Mouse (Mus musculus) limb, embryonic 11.5 days (tissue): ENCODE data around the gene Cyb561d1. TPM values are rescaled to one million over a fixed set of nuclear protein-coding genes. Genes with fewer than 3 reads are reported as not detected.

Experiments used
- ATAC-seq: fragments of 200-750 bp; cut with Nextera tagmentation; 2 replicates; pipeline ENCODE4 v1.8.0; 2017; ENCODE audit warnings: low read depth; ENCODE audit not compliant: insufficient number of reproducible peaks, low FRiP score, low TSS enrichment
- DNase-seq: peaks from one replicate; pipeline ENCODE4 v3.0.0-alpha.2; 2015; ENCODE audit warnings: low spot score
- H3K27ac ChIP-seq: fragments of 300-500 bp; sonication (generic); replicated peaks from 2 replicates; pipeline ENCODE4 v1.5.1; 2014; ENCODE audit warnings: low read depth, mild to moderate bottlenecking, low read length
- H3K27me3 ChIP-seq: fragments of 300-500 bp; sonication (generic); 2 replicates; pipeline ENCODE4 v1.6.1; 2014; ENCODE audit warnings: mild to moderate bottlenecking, low read length, mixed read lengths; ENCODE audit not compliant: control insufficient read depth, insufficient read depth
- H3K36me3 ChIP-seq: fragments of 300-500 bp; sonication (generic); 2 replicates; pipeline ENCODE4 v1.6.1; 2014; ENCODE audit warnings: mild to moderate bottlenecking, low read length, moderate library complexity, mixed read lengths; ENCODE audit not compliant: control insufficient read depth, insufficient read depth
- H3K4me1 ChIP-seq: fragments of 300-500 bp; sonication (generic); 2 replicates; pipeline ENCODE4 v1.6.1; 2014; ENCODE audit warnings: low read length, mixed read lengths; ENCODE audit not compliant: control insufficient read depth, insufficient read depth
- H3K4me2 ChIP-seq: fragments of 300-500 bp; sonication (generic); 2 replicates; pipeline ENCODE4 v1.6.1; 2014; ENCODE audit warnings: low read depth, mild to moderate bottlenecking, moderate library complexity; ENCODE audit not compliant: severe bottlenecking
- H3K4me3 ChIP-seq: fragments of 300-500 bp; sonication (generic); 2 replicates; pipeline ENCODE4 v1.5.1; 2014; ENCODE audit warnings: low read depth, low read length
- H3K9ac ChIP-seq: fragments of 300-500 bp; sonication (generic); 2 replicates; pipeline ENCODE4 v1.6.1; 2014; ENCODE audit warnings: mild to moderate bottlenecking, low read length
- H3K9me3 ChIP-seq: fragments of 300-500 bp; sonication (generic); 2 replicates; pipeline ENCODE4 v1.6.1; 2016; ENCODE audit warnings: low read length; ENCODE audit not compliant: control insufficient read depth
- WGBS: fragments of 180-500 bp; shearing (Covaris S2); extraction: QIAGEN DNeasy Blood & Tissue Kit; methylation state at CpG from one replicate; pipeline ENCODE4 v1.1.7; 2014; 5-methylcytosine and 5-hydroxymethylcytosine counted together
- polyA plus RNA-seq: library from polyadenylated mRNA; unstranded; fragments of >200 nt; fragmentation: Nextera tagmentation; extraction: Ambion mirVana; gene quantifications from 2 replicates; pipeline ENCODE4 v1.2.1, GENCODE M21; 2014

Cyb561d1 gene
- polyA plus RNA-seq, 1 experiment from 2014 or later: 1.1 TPM

DNA sequence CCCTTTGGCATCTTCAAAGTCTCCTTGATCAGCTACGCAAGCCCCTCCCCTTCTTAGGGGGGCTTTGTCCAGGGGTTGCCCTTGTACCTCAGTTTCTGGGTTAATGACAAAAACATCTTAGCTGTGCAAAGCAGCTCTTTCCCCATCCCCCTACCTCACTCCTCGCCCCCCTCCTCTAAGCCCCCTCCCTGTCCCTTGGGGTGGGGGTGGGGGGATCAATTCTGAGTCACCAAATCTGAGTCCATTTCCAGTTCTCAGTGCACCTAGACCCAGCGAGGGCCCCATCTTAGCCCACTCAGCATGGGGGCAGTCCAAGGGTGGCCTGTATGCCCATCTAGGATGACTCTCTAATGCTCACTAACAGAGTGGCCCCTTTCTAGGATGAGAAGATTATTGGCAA is 8.0 kb upstream of the Cyb561d1 start:
- Histone ChIP-seq H3K9me3 (no peaks in the 10 kb centered on the region), H3K4me3 (peak overlapping the region; percentile 61), H3K27ac (0 out of 2 replicates have a peak overlapping the region, but pooled peaks have one; percentile 14), H3K9ac (peak overlapping the region; percentile 86), H3K27me3 (no peaks in the 10 kb centered on the region), H3K4me1 (peaks cover 12% of the 10 kb centered on the region), H3K36me3 (peaks cover 18% of the 10 kb centered on the region; the same call in 1 of the 2 replicates), H3K4me2 (peak overlapping the region; percentile 95)
- 55% methylated on average over 3 of the region's 3 CpGs for WGBS
- ATAC-seq (no peak), DNase-seq (no peak)

DNA sequence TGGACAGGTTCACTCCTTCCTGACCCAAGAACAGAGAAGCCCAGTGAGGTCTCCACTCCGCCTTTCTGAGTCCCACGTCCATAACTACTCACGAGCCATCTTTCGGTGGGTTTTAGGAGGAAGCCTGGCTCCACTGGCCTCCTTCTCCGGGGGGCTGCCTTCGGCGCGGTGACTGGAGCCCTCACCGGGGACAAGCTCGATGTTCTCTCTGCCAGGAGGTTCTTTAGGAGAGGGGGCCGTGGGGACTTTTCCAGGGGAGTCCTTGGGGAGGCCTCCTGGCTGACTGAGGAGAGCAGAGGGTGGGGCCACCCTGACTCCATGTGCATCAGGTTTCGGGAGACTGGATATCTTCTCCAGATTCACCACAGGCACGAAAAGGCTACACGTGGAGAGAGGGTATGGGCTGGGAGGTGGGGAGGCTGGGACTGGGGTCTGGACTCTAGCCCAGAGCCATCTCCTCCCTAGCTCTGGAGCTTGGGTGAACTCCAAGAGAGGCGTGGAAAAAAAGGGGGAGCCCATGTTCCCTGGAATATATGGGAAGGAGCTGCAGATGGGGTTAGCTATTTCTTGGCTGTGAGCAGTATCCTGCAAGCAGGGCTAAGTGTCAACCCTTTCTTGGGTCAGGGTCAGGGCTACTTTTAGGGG is 5.8 kb upstream of the Cyb561d1 start:
- Histone ChIP-seq H3K4me2 (no peak overlapping the region), H3K4me3 (no peak overlapping the region), H3K27ac (no peak overlapping the region), H3K4me1 (peaks cover 12% of the 10 kb centered on the region), H3K36me3 (peaks cover 21% of the 10 kb centered on the region; the same call in 1 of the 2 replicates), H3K9ac (no peak overlapping the region), H3K9me3 (no peaks in the 10 kb centered on the region), H3K27me3 (no peaks in the 10 kb centered on the region)
- no peak for ATAC-seq
- WGBS: 92% methylated on average over 15 of the region's 15 CpGs
- DNase-seq: no peak

DNA sequence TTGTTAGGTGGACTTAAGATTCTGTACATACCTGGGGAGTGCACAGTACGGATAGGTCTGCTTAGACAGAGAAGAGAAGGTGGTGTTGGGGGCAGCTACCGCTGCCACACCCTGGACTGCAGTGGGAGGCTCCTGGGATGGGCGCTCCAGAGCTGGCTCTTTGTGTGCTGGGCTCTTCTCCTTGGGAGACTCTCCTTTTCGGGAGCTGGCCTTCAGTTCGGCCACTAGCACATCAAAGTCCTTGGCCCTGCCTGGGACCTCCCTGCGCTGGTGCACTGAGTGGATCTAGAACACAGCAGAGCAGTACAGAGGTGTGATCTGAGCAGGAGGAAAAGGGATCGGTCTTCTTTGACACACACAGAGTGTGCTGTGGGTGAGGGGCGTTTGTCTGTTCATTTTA is 4.6 kb upstream of the Cyb561d1 start:
- Histone ChIP-seq H3K9me3 (no peaks in the 10 kb centered on the region), H3K9ac (no peak overlapping the region), H3K27me3 (no peaks in the 10 kb centered on the region), H3K4me3 (no peak overlapping the region), H3K4me2 (no peak overlapping the region), H3K36me3 (peaks cover 21% of the 10 kb centered on the region; the same call in 1 of the 2 replicates), H3K27ac (no peak overlapping the region), H3K4me1 (peaks cover 9% of the 10 kb centered on the region)
- WGBS: 88% methylated on average over 8 of the region's 8 CpGs
- DNase-seq (no peak), ATAC-seq (no peak)

DNA sequence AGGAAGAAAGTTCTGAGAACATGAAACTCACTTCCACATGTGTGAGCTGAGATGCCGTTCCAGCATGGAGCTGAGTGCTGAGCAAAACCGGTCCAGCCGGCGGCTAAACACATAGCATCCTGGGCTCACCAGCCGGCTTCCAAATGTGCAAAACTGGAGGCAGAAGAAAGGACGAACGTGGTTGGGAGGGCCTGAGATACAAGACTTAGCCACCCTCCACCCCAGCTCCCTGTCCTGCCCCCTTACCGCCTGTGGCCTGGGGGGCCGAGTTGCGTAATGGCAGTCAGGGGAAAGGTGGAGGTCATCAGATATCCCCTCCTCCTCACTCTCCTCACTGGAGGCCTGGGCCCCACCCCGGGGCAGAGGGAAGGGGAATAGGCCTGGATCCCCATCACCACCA is 3.5 kb upstream of the Cyb561d1 start:
- Histone ChIP-seq H3K9me3 (no peaks in the 10 kb centered on the region), H3K36me3 (peaks cover 21% of the 10 kb centered on the region; the same call in 1 of the 2 replicates), H3K9ac (no peak overlapping the region), H3K4me1 (peaks cover 12% of the 10 kb centered on the region), H3K27ac (no peak overlapping the region), H3K4me3 (no peak overlapping the region), H3K4me2 (no peak overlapping the region), H3K27me3 (no peaks in the 10 kb centered on the region)
- DNase-seq: no peak
- WGBS: 90% methylated on average over 11 of the region's 11 CpGs
- no peak for ATAC-seq

DNA sequence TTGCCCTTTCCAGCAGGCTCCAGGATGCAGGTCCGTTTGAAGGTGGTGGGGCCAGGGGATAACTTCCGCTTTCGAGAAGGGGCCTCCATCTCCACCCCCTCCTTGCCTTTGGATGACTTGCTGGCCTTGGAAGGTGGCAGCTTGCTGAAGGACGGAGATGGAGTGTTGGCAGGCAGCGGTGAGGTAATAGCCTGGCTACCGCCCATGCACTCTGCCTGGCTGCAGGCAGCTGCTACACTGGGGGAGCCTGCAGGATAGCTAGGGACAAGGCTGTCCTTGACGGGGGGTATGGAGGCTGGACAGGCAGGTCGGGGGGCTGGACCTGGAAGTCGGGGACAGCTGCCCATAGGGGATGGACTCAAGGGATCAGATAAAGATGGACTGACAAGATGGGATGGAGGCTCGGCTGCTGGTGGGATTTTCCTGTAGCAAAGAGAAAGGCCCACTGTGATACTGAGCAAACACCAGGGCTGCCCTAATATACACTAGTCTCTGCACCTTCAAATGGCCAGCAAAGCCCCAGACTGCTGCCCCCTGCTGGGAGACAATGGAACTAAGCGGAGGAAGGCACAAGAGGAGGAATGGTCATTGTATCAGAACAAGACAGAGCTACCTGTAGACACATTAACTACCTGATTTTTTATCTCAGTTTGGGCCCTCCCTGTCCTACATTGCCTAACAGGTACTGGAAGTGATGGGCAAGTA is 2.8 kb upstream of the Cyb561d1 start:
- ATAC-seq: no peak
- WGBS: 82% methylated on average over 11 of the region's 11 CpGs
- peaks cover 6% of the 10 kb centered on the region for H3K4me1 ChIP-seq

DNA sequence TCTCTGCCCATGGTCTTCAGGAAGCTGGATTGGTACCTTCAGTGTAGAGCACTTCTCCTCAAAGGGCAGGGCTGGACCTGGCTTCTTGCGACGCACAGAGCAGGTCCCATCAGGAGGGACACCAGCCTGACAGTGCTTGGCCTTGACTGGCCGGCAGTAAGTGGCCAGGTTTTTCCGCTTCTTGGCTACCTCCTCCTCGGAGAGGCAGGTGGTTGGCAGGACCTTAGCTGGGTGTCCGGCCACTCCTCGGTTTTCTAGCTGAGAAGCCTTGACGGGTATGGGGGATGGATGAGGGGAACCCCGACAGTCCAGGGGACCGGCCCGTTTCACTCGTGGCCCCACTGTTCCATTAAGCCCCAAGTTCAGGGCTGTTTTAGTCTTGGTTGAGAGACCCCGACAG is 2.2 kb upstream of the Cyb561d1 start:
- Histone ChIP-seq H3K27me3 (no peaks in the 10 kb centered on the region), H3K4me1 (peaks cover 3% of the 10 kb centered on the region; the same call in 1 of the 2 replicates), H3K9me3 (no peaks in the 10 kb centered on the region), H3K27ac (no peak overlapping the region), H3K4me3 (no peak overlapping the region), H3K4me2 (no peak overlapping the region), H3K9ac (no peak overlapping the region), H3K36me3 (peaks cover 21% of the 10 kb centered on the region; the same call in 1 of the 2 replicates)
- no peak for DNase-seq
- ATAC-seq: no peak
- WGBS: 95% methylated on average over 13 of the region's 13 CpGs

More for the DNA sequence above, 2.8 kb upstream of the Cyb561d1 start:
- no peak overlapping the region for H3K4me2 ChIP-seq
- H3K4me3 ChIP-seq: no peak overlapping the region
- H3K9me3 ChIP-seq: no peaks in the 10 kb centered on the region
- no peak overlapping the region for H3K27ac ChIP-seq
- H3K9ac ChIP-seq: no peak overlapping the region
- peak; percentile 88 for DNase-seq
- H3K36me3 ChIP-seq: peaks cover 21% of the 10 kb centered on the region; the same call in 1 of the 2 replicates
- H3K27me3 ChIP-seq: no peaks in the 10 kb centered on the region

DNA sequence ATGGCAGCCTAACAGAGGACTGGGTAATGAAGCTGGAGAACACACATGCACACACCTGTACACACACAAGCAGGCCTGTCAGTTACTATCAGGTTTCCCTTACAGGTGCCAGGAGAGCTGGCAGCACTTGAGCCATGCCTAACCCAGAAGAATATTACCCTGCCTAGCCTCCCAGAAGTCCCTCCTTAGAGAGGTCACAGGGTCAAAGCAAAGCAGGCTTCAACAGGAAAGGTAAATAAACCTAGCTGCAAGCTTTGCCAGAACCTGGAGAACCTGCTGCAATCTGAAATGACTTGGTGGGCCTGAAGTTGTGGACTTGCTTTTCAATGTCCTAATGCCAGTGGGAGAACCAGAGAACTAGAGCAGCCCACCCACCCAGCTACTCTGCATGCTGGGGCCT is 1.5 kb upstream of the Cyb561d1 start:
- Histone ChIP-seq H3K36me3 (peaks cover 21% of the 10 kb centered on the region; the same call in 1 of the 2 replicates), H3K4me3 (no peak overlapping the region), H3K9me3 (no peaks in the 10 kb centered on the region), H3K27ac (no peak overlapping the region), H3K4me1 (peaks cover 4% of the 10 kb centered on the region; the same call in 1 of the 2 replicates), H3K9ac (no peak overlapping the region), H3K27me3 (no peaks in the 10 kb centered on the region), H3K4me2 (no peak overlapping the region)
- DNase-seq: no peak
- ATAC-seq: no peak

DNA sequence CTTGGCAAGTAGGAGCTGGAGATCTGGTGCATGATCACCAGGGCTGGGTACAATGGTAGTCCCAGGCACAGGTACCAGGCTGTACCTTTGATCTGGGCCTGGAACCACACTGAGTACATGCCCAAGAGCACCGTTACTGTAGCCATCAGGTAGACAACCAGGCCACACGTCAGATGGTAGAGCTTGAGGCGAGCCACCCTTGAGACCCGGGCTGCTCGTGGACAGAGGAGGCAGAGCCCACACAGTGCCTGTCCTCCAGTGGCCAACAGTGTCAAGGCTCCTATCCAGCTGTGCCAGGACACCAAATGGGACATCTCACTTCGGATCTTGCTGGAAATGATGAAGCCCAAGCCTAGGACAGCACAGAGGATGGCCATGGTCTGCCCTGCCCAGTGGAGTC is 1.8 kb downstream of the Cyb561d1 start:
- Histone ChIP-seq H3K27me3 (no peaks in the 10 kb centered on the region), H3K27ac (no peak overlapping the region), H3K9me3 (no peaks in the 10 kb centered on the region), H3K4me1 (peaks cover 21% of the 10 kb centered on the region; the same call in 1 of the 2 replicates), H3K9ac (no peak overlapping the region), H3K4me2 (no peak overlapping the region), H3K36me3 (0 out of 2 replicates have a peak, but pooled peaks cover 3% of the 10 kb centered on the region), H3K4me3 (no peak overlapping the region)
- no peak for ATAC-seq
- WGBS: 88% methylated on average over 6 of the region's 6 CpGs
- no peak for DNase-seq
